Mouse (Mus musculus) layer of hippocampus, adult 18-20 months (tissue): ENCODE results near the gene Kmt2c. TPM values are rescaled to one million over a fixed set of nuclear protein-coding genes. Genes with fewer than 3 reads are reported as not detected.
A peak's percentile ranks its signal among the peaks of the same experiment; 100 is the strongest.

Source experiments
- DNase-seq, 2 experiments: peaks; one replicate each; pipeline ENCODE4 v3.0.0; 2022; ENCODE audit warnings: low spot score in 2 of 2
- long read RNA-seq: library from polyadenylated mRNA; stranded (forward); transcript quantifications from one replicate; pipeline ENCODE4 v2.0.0, GENCODE M21; 2021
- total RNA-seq, 2 experiments: library from RNA; stranded (reverse); gene quantifications; 2 replicates each; pipeline ENCODE4 v1.2.3; 2021

The Kmt2c gene
- total RNA-seq: 10 to 100 TPM; 74.0 to 78.1 TPM
- long read RNA-seq, partial matches to known transcripts: 7 of 11 reads
- long read RNA-seq, other reads (novel, unspliced or antisense): 4 of 11 reads

DNA sequence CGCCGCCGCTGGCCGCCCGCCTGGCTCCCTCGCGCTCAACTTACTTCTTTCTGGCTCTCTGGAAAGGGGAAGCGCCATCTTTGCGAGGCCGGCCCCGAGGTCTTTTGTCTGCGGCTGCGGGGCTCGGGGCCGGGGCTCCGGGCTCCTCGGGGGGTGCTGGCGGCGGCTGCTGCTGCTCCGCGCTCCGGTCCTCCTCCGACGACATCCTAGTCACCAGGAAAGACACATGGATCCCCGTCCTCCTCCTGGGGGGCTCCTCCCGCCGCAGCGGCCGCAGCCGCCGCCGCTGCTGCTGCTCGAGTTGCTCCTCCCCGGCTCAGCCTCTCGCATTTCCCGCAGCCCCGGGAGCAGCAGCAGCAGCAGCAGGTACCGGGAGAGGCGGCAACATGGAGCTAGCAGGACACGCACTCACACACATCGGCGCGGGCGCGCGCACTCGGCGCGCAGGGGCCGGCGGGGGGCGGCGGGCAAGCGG is at the start of gene Kmt2c:
Gene Kmt2c, minus strand, starts transcription at position 438 of the 475 bp plus-strand sequence.
- DNase-seq: peak; percentile 63 to 77

DNA sequence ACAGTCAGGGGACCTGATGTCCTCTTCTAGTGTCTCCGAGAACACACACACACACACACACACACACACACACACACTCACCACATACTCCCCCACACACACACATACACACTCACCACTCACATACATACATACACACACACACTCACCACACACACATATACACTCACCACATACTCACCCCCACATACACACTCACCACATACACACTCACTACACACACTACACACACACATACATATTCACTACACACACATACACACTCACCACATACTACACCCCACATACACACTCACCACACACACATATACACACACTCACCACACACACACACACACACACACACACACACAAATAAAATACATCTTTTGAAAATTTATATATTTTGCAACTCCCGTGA is 48.3 kb upstream of the Kmt2c start:
- DNase-seq: no peak

DNA sequence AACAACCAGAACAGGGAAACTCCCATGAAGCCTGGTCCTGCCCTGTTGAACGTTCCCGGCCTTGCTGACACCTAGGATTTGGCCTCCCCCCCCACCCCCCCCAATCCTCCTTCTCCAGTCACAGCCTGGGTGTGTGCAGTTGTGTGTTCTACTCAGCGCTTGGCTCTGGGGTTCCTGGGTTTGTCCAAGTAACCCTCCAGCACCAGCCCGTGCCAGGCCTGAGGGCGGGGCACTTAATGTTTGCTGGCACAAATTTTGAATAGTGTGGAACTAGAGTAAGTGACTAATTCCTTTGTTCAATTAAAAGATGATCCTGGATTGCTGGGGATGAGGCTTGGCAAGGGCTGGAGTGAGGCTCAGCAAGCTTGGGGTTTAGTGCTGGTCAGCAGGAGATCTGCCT is 46.0 kb upstream of the Kmt2c start:
- DNase-seq: no peak

DNA sequence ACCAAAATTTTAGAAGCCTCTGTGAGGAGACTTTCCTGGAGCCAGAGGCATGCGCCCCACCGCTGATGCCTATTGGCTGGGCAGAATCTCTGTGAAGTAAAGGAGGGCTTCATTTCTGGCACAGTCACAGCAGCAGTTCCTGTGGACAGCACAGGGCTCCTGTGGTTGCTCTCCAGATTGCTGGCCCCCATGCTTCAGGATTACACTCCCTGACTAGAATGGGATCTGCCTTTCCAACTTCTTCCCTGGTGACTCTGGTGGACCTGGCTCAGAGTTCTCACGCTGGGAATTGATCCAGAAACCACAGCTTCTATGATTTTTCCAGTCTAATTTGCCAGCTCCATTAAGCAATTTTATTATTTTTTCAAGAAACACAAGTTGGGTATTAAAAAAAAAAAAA is 45.5 kb upstream of the Kmt2c start:
- no peak for DNase-seq

DNA sequence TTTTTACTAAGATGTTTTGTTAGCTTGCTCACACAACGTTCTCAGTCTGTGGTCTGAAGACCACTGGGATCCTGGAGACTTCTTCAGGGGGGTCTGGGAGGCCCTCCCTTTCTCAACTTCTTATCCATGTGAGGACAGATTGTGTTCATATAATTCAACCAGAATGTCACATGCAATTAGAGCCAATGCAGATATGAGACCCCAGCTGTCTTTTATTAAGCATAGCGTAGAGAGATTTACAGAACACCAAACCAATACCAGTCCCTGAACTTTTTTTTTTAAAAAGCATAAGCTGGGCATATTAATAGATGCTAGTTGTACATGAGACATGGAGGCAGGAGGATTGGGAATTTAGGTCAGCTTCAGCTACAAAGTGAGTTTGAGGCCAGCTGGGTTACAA is 43.1 kb upstream of the Kmt2c start:
- no peak for DNase-seq

DNA sequence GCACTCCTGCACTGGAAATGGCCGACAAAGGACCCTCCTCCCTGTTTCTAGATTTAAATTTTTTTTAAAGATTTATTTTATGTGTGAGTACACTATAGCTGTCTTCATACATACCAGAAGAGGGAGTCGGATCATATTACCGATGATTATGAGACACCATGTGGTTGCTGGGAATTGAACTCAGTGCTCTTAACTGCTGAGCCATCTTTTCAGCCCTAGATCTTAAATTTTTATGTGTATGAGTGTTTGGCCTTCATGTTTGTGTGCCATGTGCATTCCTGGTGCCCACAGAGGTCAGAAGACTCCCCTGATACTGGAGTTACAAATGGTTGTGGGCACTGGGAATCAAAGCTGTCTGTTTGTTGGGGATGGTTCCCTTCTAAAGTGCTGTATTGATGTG is 42.3 kb upstream of the Kmt2c start:
- DNase-seq: no peak

DNA sequence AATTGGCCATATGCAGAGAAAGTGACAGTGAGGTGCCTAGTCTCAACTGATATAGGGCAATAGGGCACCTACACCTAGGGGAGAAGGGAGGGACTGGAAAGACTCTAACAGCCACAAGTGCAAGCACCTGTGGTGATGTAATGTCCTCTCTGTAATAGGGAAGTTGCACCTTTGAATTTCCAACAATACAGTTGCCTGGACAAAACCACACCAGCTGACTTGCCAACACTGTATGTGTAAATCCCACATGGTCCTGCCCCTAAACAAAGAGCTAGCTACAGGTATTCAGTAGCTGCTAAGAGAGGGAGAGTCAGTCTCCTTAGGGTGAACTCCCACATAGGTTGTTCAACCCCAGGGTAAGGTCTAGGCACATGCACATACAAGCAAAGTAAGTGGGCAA is 41.8 kb upstream of the Kmt2c start:
- DNase-seq: no peak

DNA sequence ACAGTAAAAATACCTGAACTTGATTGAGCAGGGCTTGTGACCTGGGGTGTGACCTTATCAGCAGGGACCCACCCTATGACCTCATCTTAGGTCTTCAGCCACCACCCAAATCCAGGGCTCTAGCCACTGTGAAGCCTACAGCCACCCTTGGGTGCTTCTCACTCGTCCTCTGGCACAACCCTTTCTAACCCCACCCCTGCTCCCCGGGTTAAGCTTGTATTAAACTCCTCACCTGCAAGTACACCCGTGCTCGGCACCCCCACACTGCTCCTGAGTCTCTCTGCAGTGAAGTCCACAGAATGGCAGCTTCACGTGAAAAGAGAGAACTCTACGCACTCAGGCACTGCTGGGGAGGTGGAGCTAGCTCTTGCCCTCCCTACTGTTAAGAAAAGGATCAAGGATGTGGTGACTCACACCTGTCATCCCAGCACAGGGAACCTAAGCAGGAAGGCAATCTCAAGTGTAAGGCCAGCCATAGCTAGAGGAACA is 38.4 kb upstream of the Kmt2c start:
- no peak for DNase-seq

DNA sequence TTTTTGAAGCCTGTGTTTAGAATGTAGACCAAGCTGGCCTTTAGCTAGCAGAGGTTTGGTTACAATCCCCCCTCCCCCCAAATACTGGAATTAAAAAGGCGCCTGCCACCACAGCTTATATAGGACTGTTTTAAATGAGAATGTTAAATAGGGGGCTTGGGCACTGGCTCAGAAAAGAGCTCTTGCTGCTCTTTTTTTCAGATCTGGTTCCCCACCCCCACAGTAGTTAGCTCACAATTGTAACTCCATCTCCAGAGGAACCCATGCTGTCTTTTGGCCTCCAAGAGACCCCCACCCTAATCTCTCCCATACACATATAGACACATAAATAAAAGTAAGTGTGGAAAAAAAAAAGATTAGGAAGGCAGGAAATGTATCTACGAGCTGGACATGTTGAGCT is 37.9 kb upstream of the Kmt2c start:
- no peak for DNase-seq

DNA sequence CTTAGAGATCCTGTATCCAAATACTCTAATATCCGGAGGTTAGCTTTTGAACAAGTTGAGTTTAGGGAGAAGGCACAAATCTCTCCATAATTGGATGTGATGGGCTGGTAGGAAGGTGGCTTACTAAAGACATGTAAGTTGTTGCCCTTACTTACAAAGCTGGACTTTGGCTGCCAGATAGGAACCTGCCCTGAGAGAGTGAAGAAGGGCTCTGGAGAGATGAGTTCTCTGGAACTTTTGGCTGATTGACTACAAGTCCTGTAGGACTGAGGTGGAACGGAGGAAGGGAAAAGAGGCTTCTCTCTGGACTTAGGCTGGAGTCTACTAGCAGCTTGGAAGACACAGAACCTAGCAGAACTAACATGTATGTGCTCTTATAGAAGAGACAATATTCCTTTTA is 37.0 kb upstream of the Kmt2c start:
- no peak for DNase-seq

DNA sequence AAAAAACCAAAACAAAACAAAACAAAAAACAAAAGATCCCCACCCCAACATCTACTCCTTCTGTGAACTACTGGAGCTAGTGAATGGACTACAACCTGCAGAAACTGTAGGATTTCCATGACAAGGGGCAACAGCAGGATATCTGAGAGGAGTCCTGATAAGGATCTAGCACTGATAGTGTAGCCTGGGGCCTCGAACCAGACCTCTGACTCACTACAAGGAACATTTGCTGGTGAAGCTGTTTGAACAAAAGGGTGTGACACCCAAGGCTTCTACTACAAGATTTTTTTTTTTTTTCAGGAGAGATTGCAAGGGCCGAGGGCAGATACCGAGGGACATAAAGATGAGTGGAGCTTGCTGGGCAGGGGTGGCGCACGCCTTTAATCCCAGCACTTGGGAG is 34.7 kb upstream of the Kmt2c start:
- DNase-seq: no peak

DNA sequence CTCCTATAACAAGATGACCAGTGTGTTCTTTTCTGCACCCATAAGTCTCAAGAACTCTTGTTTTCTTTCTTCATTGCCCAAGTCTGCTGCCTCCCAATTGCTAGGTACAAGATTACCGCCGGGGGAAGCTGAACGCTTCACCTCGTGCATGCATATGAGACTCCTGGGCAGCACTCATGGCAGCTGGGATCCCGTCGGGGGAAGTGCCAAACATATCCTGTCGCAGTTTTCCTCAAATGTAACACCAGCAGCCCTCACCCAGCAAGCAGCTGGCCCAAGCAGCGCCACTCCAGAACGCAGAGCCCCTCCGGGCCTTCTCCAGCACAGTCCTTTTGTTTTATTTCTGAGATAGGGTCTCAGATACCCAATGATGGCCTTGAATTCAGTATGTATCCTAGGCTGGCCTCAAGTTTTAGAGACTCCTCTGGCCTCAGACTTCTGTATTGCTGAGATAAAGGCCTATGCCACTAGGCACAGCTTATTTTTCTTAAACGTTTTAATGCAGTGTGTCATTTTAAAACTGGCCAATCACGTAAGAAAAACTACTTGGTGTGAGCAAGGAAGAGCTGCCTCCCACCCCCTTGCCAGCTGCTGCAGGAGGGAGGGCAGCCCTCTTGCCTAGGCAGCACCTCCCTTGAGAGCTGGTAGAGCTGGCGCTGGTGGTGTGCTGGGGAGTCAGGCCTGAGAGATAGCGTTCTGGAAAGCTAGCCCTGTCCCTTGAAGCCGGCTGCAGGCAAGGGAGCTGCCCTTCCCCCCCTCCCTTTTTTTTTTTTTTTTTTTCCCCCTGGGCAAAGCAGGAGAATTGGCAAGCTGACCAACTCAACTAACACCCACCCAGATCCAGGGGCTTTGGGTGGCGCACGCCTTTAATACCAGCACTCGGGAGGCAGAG is 33.9 kb upstream of the Kmt2c start:
- no peak for DNase-seq

DNA sequence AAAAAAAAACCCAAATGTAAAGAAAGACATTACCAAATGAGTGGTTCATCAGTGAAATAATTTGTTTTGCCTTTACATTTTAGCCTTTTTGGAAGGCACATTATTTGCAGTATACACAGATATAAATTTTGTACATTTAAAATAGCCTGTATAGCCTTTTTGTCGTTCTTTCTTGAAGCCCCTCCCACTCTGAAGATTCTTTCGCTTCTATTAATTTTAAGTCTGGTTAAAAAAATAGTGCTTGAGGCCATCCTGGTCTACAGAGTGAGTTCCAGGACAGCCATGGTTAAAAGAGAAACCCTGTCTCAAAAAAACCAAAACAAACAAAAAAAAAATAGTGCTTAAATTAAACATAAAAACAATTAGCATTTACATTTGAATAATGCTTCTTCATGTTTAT is 32.0 kb upstream of the Kmt2c start:
- no peak for DNase-seq

DNA sequence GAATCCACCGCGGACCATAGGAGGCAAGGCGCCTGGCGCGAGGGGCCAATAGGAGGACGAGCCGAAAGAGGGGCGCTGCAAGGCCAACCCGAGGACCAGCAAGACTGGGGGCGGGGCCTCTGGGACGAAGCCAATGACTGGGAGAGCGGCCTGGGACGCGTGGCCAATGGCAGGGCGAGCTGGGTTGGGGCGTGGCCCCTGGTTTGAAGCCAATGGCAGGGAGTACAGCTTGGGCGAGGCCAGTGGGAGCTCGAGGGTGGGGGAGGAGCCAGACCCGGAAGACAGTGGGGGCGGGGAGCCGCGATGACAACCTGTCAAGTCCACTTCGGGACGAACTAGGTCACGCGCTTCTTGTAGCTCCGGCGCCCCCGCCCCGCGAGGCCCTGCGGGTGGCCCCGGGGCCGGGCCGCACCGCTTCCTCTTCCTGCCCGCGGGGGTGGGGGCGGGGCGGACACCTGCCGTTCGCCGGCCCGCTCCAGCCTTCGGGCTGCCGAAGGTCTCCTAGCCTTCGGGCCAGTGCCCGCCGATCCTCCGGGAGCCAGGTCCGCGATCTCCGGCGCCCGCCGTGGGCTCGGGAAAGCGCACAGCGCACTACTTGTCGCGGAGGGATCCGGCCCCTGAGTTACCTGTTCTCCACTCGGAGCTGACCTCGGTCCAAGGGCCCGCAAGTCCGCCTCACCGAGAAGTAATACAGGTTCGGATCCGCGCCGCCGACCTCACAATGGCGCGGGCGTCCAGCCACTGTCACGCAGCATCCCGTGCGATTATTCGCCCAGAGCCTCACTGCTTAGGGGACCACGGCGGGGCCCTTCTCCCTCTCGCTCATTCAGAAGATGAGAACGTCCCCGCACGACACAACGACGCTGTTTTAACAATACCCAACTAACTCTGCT is 31.2 kb upstream of the Kmt2c start:
- peak; percentile 99 for DNase-seq

DNA sequence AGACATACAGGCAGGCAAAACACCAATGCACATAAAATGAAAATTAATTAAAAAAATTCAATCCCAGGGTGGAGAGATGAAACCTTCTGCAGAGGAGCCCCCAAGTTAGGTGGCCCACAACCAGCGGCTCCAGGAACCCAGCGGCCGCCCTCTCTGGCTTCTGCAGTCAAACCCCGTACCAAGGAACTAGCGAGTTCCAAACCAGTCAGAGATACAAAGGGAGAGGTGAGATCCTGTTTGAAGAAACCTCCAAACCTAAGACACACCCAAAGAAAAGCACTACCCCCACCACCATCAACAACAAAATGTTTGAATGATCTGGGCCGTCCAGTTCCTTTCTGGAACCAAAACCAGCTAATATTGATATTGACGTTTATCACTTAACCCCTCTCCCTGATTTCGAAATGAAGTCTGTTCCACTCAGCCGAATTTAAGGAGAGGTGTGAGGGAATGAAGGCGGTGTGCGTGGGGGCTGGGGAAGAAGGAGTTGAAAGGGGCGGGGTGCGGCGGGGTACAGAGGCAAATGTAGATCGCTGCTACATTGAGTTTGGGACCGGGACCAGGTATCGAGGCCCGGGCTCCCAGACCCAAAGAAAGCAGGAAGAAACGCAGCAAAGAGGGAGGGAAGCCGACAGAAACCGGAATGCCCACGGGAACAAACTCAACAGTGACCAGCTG is 30.4 kb upstream of the Kmt2c start:
- no peak for DNase-seq

DNA sequence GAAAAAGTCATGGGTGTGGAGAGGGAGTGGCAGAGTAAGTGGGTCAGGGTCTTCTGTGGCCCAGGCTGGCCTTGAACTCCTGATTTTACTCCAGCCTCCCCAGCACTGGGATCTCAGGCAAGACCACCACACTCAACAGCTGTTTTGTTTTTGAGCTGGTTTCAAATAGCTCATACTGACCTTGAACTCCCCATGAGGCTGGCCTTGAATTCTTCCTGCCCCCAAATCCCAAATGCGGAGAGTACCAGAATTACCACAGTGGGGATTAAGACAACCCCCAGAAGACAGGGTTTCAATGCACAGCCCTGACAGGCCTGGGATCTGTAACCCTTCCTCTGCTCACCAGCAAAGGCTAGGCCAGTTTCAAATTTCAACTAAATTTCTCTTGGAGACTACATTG is 29.4 kb upstream of the Kmt2c start:
- DNase-seq: no peak

DNA sequence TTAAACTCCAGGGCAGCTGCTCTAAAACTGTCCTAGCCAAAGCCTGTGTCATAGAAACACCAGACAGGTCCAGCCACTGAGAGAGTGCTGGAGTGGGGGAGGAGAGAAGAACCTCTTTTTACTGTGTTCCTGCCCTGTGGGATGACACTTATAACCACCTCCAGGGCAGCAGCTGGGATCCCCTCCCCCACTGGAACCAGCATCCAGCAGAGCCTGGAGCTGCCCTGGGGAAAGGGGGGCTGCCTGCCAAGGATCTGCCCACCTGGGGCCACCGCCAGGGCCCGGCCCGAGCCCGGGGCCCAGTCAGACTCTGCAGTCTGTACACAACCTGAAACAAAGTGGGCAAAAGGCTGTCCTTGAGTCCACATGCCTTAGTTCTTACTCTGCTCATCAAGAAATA is 28.3 kb upstream of the Kmt2c start:
- DNase-seq: no peak

DNA sequence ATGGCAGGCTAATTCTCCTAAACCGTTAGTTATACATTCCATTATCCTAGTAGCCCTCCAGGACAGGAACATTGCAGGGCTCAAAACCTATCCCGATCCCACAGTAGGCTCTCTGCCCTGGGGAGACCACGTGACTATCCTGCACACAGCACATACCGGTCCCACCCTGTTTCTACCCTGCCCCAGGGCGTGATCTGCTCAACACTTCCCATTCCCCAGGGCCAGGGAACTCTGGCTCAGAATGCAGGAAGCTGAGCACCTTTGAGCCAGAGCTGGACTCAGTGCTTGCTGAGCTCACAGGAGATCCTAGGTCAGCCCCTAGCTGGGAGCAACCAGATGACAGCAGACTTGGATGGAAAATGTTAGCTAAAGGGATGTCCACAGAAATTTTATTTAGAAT is 27.5 kb upstream of the Kmt2c start:
- no peak for DNase-seq

DNA sequence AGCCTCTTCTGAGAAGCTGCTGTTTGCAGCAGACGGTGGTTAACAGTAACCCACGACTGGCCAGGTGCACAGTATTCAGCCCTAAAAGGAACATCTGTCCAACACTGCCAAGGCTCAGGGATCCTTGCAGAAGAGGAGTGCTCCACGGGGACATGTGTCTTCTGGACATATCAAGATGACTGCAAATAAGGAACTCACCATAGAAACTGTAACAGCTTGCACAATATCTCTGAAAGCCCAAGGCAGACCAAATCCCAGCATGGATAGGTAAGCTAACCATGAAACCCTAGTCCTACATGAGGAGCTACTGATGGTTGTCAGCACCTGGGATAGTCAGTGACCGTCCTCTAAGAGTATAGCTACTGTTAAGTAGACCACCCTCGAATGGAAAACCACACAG is 22.9 kb upstream of the Kmt2c start:
- no peak for DNase-seq

DNA sequence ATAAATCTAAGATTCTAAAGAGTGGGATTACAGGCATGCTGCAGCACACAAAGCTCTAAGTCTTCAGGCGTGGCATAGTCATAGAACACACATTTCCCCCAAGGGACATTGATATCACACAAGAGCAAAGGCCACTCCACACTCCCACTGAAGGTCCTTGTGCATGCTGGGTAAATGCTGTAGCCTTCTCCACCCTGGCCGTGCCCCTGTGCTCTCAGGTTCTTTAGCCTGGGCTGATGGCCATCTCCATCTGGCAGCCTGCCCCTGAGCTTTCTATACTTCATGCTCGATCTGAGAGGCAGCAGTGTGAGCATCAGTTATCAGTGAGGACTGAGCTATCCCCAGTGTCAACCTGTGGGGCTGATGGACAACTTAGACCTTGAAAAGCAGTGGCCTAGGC is 21.2 kb upstream of the Kmt2c start:
- DNase-seq: no peak

DNA sequence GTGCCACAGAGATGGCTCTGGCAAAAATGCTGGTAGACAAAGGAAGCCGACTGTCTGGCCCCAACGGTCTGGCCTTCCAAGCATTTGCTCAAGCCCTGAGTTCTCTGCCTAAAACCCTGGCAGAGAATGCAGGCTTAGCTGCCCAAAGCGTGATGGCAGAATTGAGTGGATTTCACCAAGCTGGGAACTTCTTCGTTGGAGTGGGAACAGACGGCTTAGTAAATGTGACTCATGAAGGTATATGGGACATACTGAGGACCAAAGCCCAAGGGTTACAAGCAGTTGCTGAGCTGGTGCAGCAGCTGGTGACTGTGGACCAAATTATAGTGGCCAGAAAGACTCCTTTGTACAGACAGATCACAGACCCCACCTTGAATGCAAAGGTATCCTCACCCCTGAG is 19.0 kb upstream of the Kmt2c start:
- DNase-seq: no peak
